Comparison of ENCODE assay signal across 9 mouse cellular contexts in the genomic region with DNA sequence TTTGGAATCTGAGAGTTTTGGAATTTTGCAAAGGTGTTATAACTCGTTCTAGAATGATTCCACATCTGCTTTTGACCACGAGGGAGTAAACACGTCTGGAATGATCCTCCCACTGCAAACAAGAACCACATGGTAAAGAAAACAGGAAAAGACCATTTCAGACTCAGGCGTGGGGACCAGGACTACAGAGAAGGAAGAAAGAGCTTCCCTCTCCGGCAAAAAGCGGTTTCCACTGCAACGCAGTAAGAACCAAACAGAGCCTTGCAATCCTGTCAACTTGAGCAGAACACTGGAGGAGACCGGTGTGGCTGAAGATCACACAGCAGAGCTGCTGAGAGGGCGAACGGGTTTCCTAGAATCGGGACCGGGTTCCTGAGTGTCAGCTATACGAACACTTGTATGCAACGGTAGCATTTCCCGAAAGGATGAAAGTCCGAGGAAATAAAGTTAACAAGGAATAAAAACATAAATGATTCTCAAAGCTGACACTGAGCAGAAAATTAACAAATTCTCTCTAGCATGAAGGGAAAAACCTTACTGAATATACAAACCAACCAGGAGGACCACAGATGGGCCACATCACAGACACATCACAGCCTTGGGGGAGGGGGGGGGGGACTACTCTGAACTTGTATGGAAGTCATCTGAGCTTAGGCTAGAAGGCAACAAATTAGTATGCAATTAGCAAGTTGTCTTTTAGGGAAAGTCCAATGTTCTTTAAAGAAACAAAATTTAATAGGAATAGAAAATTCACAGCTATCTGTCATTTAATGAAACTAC.
DNase-seq lines count a peak whose midpoint lies in the region; ATAC-seq and TF ChIP-seq lines count a peak whose summit lies in the region.
"Had no signal": no experiment of that assay in that cellular context is flagged by ENCODE, and none has a peak within 500 bp of the region (broad histone marks: within the 10 kb centered on the region; RNA-seq: fewer than 3 reads in every experiment).

No protein-coding gene starts in this region.

- H3K27me3 ChIP-seq in heart, embryonic 16.5 days (ENCODE audit: control insufficient read depth, insufficient read depth, low read length): no peaks in the 10 kb centered on the region
- no peaks in the 10 kb centered on the region for H3K27me3 ChIP-seq in limb, embryonic 13.5 days
- no peaks in the 10 kb centered on the region for H3K27me3 ChIP-seq in hindbrain, embryonic 12.5 days

- intact Hi-C loops in gastrocnemius, adult 2 months (cut with DNase I): loop anchor here (5.0 kb wide), 1 partner anchor 88 kb away; no protein-coding TSS in a partner anchor

- peak overlapping the region; percentile 52 for H3K27ac ChIP-seq in gastrocnemius, adult 2 months
- H3K27ac ChIP-seq in brown adipose tissue, adult 24 weeks (replicated peaks; ENCODE audit: low read depth, low read length): peak overlapping the region; percentile 32; the same call in 1 of the 2 replicates
- H3K27ac ChIP-seq in heart, embryonic 16.5 days (ENCODE audit: low read length): peak overlapping the region; percentile 75
- 0 out of 2 replicates have a peak overlapping the region, but pooled peaks have one; percentile 39 for H3K27ac ChIP-seq in limb, embryonic 13.5 days
- H3K27ac ChIP-seq in hindbrain, embryonic 12.5 days: no peak overlapping the region
- H3K27ac ChIP-seq: liver, embryonic 14.5 days had no signal

- no peak for TF ChIP-seq CTCF in gastrocnemius, adult 2 months (IDR thresholded peaks at IDR 0.05)

- H3K4me2 ChIP-seq in heart, embryonic 16.5 days (ENCODE audit: low read depth, low read length): peak overlapping the region; percentile 41
- H3K4me2 ChIP-seq in limb, embryonic 13.5 days (replicated peaks): peak overlapping the region; percentile 48
- H3K4me2 ChIP-seq in hindbrain, embryonic 12.5 days (replicated peaks): no peak overlapping the region

- WGBS in heart, embryonic 16.5 days: 32% methylated on average over 16 of the region's 16 CpGs
- 27% methylated on average over 16 of the region's 16 CpGs for WGBS in limb, embryonic 13.5 days
- WGBS in hindbrain, embryonic 12.5 days: 75% methylated on average over 16 of the region's 16 CpGs

- peak overlapping the region; percentile 18; the same call in 1 of the 2 replicates for H3K9ac ChIP-seq in heart, embryonic 16.5 days (ENCODE audit: low read length)
- no peak overlapping the region for H3K9ac ChIP-seq in limb, embryonic 13.5 days
- H3K9ac ChIP-seq in hindbrain, embryonic 12.5 days: no peak overlapping the region
- H3K9ac ChIP-seq: liver, embryonic 14.5 days had no signal

- DNase-seq in gastrocnemius, adult 2 months: peak; percentile 21
- no peak for DNase-seq in gastrocnemius, postnatal 25 days
- DNase-seq in urinary bladder, adult 2 months (ENCODE audit: low spot score): no peak
- DNase-seq in gastrocnemius, postnatal 4 days (ENCODE audit: low spot score in 2 of 2): no peak

- no peaks in the 10 kb centered on the region for H3K36me3 ChIP-seq in heart, embryonic 16.5 days (ENCODE audit: control insufficient read depth, insufficient read depth)
- H3K36me3 ChIP-seq in limb, embryonic 13.5 days: no peaks in the 10 kb centered on the region
- no peaks in the 10 kb centered on the region for H3K36me3 ChIP-seq in hindbrain, embryonic 12.5 days

- no peaks in the 10 kb centered on the region for H3K9me3 ChIP-seq in heart, embryonic 16.5 days (replicated peaks; ENCODE audit: control insufficient read depth, low read length)
- H3K9me3 ChIP-seq in limb, embryonic 13.5 days: no peaks in the 10 kb centered on the region
- H3K9me3 ChIP-seq in hindbrain, embryonic 12.5 days (replicated peaks): no peaks in the 10 kb centered on the region

- peak overlapping the region; percentile 52 for H3K4me3 ChIP-seq in gastrocnemius, adult 2 months
- peak overlapping the region; percentile 27; the same call in 1 of the 2 replicates for H3K4me3 ChIP-seq in brown adipose tissue, adult 24 weeks (ENCODE audit: insufficient read depth, low read depth, low read length)
- peak overlapping the region; percentile 24 for H3K4me3 ChIP-seq in heart, embryonic 16.5 days (ENCODE audit: low read length)
- peak overlapping the region; percentile 13 for H3K4me3 ChIP-seq in limb, embryonic 13.5 days
- no peak overlapping the region for H3K4me3 ChIP-seq in hindbrain, embryonic 12.5 days

- no peak for ATAC-seq in heart, embryonic 16.5 days (replicated peaks; ENCODE audit: extremely low read depth, insufficient read depth, low FRiP score)
- peak; percentile 32; the same call in 1 of the 2 replicates for ATAC-seq in limb, embryonic 13.5 days (ENCODE audit: low FRiP score, low read depth)
- ATAC-seq in hindbrain, embryonic 12.5 days (ENCODE audit: low FRiP score): no peak

- H3K4me1 ChIP-seq in brown adipose tissue, adult 24 weeks (ENCODE audit: control insufficient read depth, insufficient read depth, insufficient read length, low read length): peaks cover 2% of the 10 kb centered on the region; the same call in 1 of the 2 replicates
- peaks cover 18% of the 10 kb centered on the region for H3K4me1 ChIP-seq in heart, embryonic 16.5 days (ENCODE audit: control insufficient read depth, insufficient read depth, low read length)
- peaks cover 7% of the 10 kb centered on the region for H3K4me1 ChIP-seq in limb, embryonic 13.5 days
- no peaks in the 10 kb centered on the region for H3K4me1 ChIP-seq in hindbrain, embryonic 12.5 days
